Mouse (Mus musculus): ENCODE results near the gene Tagln2. TPM values are rescaled to one million over a fixed set of nuclear protein-coding genes. Genes with fewer than 3 reads are reported as not detected.

The Tagln2 gene
- polyA plus RNA-seq, 1 experiment from 2014 or later: 377 TPM

Other genes starting within 250 kb of the Tagln2 start
- gene Atp1a4, start 241.6 kb upstream of the Tagln2 start, polyA plus RNA-seq (2015; fragmentation: Nextera tagmentation; extraction: Ambion mirVana): 0.04 TPM in 1 of 2 replicates, not detected in the other
- gene Igsf8, start 238.4 kb upstream of the Tagln2 start, polyA plus RNA-seq (2015; fragmentation: Nextera tagmentation; extraction: Ambion mirVana): 27.8 and 35.0 TPM in 2 replicates
- 5.7 and 7.5 TPM in 2 replicates for gene Atp1a2, start 202.0 kb upstream of the Tagln2 start, polyA plus RNA-seq (2015; fragmentation: Nextera tagmentation; extraction: Ambion mirVana)
- 0.07 TPM in 1 of 2 replicates, not detected in the other for gene Kcnj9, start 170.7 kb upstream of the Tagln2 start, polyA plus RNA-seq (2015; fragmentation: Nextera tagmentation; extraction: Ambion mirVana)
- gene Kcnj10, start 158.8 kb upstream of the Tagln2 start, polyA plus RNA-seq (2015; fragmentation: Nextera tagmentation; extraction: Ambion mirVana): 0.07 and 0.19 TPM in 2 replicates
- gene Pigm, start 123.5 kb upstream of the Tagln2 start, polyA plus RNA-seq (2015; fragmentation: Nextera tagmentation; extraction: Ambion mirVana): 6.1 and 6.4 TPM in 2 replicates
- gene Slamf9, start 24.7 kb upstream of the Tagln2 start, polyA plus RNA-seq (2015; fragmentation: Nextera tagmentation; extraction: Ambion mirVana): 0.59 and 0.91 TPM in 2 replicates
- gene Igsf9, start 18.3 kb upstream of the Tagln2 start, polyA plus RNA-seq (2015; fragmentation: Nextera tagmentation; extraction: Ambion mirVana): 51.6 and 55.3 TPM in 2 replicates
- 2.6 and 3.1 TPM in 2 replicates for gene Cfap45, start 20.8 kb downstream of the Tagln2 start, polyA plus RNA-seq (2015; fragmentation: Nextera tagmentation; extraction: Ambion mirVana)
- gene Vsig8, start 55.9 kb downstream of the Tagln2 start, polyA plus RNA-seq (2015; fragmentation: Nextera tagmentation; extraction: Ambion mirVana): 1.6 and 2.5 TPM in 2 replicates
- 0.39 and 0.45 TPM in 2 replicates for gene Slamf8, start 90.5 kb downstream of the Tagln2 start, polyA plus RNA-seq (2015; fragmentation: Nextera tagmentation; extraction: Ambion mirVana)
- not detected in 2 replicates for gene Fcrl6, start 102.5 kb downstream of the Tagln2 start, polyA plus RNA-seq (2015; fragmentation: Nextera tagmentation; extraction: Ambion mirVana)
- 12.7 and 13.7 TPM in 2 replicates for gene Dusp23, start 132.9 kb downstream of the Tagln2 start, polyA plus RNA-seq (2015; fragmentation: Nextera tagmentation; extraction: Ambion mirVana)
- 3.4 and 4.0 TPM in 2 replicates for gene Crp, start 198.0 kb downstream of the Tagln2 start, polyA plus RNA-seq (2015; fragmentation: Nextera tagmentation; extraction: Ambion mirVana)

Measured in stomach, embryonic 16.5 days (tissue).